Mouse (Mus musculus) sigmoid colon, adult 10 weeks (tissue): ENCODE measurements around the gene Hsf3. TPM values are rescaled to one million over a fixed set of nuclear protein-coding genes. Genes with fewer than 3 reads are reported as not detected.

Experiments
- polyA plus RNA-seq: library from polyadenylated mRNA; stranded (reverse); fragments of 350-450 nt; fragmentation: Illumina TruSeq; extraction: RNeasy Lipid Tissue Mini Kit (QIAGEN cat#74804); gene quantifications from one replicate; pipeline ENCODE4 v1.2.3, GENCODE M21; 2014; ENCODE audit warnings: low read depth, low replicate concordance

Gene Hsf3
- polyA plus RNA-seq = 1.1 TPM

GRCm38 (mm10) chrX:96456201-96456963, at the start of gene Hsf3:
Gene Hsf3 (minus strand): TSS chrX:96456294.

GRCm38 (mm10) chrX:96455149-96455548, 945 bp downstream of the Hsf3 start, which contains the start of gene Heph:
Gene Heph (plus strand): TSS chrX:96455359.

GRCm38 (mm10) chrX:96293338-96293737, 162.8 kb downstream of the Hsf3 start, which contains the start of gene Vsig4:
Gene Vsig4 (minus strand): TSS chrX:96293438.

Other genes with a start within 250 kb of the Hsf3 start
- 5.0 TPM for gene Vsig4, start 162.9 kb downstream of the Hsf3 start, polyA plus RNA-seq
- gene Heph, start 935 bp downstream of the Hsf3 start, polyA plus RNA-seq = 148 TPM